Mouse (Mus musculus) right cerebral cortex, postnatal 10 days (tissue): ENCODE data around the gene Lrig2.

ENCODE experiments used
- DNase-seq, 2 experiments: peaks; one replicate each; pipeline ENCODE4 v3.0.0; 2021; ENCODE audit warnings: low spot score in 2 of 2

The Lrig2 gene

GRCm38 (mm10) chr3:104372374-104372773 is 139.3 kb downstream of the Lrig2 start:
- DNase-seq: no peak

DNA sequence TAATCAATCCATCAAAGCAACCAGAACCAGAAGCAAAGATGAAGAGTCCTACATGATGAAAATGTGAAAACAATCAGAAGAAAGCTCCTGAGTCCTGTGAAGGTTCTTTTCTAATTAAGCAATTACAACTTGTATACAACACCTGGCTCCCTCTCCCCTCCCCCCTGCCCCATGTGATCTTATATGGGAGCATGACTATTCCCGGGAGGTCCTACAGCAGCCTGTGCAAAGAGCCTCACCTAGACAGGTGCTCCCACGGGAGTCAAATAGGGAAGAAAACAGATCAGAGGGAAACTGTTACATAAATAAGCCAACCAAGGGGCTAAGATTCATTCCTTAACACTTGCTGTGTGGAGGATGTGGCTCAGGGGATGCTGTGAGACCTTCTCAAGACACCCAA is 143.8 kb downstream of the Lrig2 start:
- DNase-seq: no peak

- DNase-seq: no peak
Observed at GRCm38 (mm10) chr3:104361814-104362213, 149.9 kb downstream of the Lrig2 start.

- no peak for DNase-seq
Observed at GRCm38 (mm10) chr3:104360325-104360724, 151.4 kb downstream of the Lrig2 start.

GRCm38 (mm10) chr3:104359225-104360135 is 152.2 kb downstream of the Lrig2 start:
- no peak for DNase-seq

DNA sequence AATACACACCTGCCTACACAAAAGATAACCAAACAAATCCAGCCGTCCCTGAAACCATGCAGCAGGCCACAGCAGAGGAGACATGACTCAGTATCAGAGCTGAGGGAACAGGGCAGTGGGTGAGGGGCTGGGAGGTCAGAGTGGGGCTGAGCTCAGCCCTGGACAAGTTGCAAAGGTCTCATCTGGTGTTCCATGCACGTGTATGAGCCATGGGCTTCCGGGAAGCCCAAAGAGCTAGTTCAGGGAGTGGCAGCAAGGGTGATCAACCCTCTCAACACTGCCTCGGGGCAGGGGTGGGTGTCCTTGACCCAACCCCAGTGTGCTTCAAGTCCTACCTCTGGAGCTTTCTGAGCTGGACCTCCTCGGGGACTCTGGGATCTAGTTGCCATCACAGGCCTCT is 153.0 kb downstream of the Lrig2 start:
- DNase-seq: no peak

GRCm38 (mm10) chr3:104356106-104356505 is 155.6 kb downstream of the Lrig2 start:
- no peak for DNase-seq

DNA sequence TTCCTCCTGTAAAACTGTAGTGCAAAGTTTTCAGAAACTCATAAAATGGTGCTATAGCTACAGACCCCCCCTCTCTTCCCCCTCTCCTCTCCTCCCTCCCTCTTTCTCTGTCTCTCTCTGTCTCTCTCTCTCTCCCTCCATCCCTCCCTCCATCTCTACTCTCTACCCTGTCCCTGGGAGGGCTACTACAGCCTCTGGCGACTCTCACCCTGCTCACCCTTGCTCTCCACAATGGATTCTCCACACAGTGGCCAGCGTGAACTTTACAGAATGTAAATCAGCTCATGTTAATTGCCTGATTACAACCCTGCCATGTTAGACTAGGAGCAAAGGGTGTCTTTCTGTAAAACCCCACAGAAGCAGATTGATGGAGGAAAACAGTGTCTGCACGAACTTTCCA is 157.8 kb downstream of the Lrig2 start:
- no peak for DNase-seq

- DNase-seq: no peak
Observed at GRCm38 (mm10) chr3:104352358-104353060, 159.2 kb downstream of the Lrig2 start.

DNA sequence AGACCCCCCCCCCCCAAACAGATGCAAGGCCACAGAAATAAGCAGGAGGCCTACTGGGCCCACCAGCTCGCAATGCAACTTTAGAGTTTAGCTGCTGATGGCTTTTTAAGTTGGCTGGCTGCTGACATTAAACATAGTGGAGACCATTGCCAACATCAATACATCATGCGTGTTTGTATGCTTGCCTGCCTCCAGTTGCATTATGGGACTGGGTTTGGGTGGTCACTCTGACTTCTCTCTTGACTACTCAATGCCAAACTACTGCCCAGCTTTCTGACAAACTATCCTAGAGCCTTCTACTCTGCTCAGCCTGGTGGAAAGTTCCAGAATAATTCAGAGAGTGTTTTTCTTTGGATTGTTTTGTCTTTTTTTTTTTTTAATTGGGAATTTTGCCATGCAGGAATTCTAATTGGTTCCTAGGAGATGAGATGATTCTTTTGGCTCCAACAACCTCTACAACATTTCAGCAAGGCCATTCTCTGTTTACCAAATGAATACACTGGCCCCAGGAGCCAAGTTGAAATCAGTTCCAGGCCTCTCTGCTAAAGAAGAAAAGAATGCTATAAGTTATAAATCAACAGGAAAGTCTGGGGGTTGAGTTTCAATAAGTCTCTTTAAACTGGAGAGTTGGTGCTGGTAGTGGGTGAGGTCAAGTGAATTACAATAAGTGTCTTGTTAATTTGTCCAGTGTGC is 161.3 kb downstream of the Lrig2 start:
- no peak for DNase-seq

GRCm38 (mm10) chr3:104349847-104350228 is 161.9 kb downstream of the Lrig2 start:
- DNase-seq: no peak

GRCm38 (mm10) chr3:104349203-104349846 is 162.4 kb downstream of the Lrig2 start:
- DNase-seq: no peak
